Mouse (Mus musculus): ENCODE measurements at regions not wholly inside any gene's neighbourhood (a gene's known extent, or its start where the extent isn't known, plus 50 kb on each side); places are given as distances from the start of the nearest gene placed in this dataset.

DNA sequence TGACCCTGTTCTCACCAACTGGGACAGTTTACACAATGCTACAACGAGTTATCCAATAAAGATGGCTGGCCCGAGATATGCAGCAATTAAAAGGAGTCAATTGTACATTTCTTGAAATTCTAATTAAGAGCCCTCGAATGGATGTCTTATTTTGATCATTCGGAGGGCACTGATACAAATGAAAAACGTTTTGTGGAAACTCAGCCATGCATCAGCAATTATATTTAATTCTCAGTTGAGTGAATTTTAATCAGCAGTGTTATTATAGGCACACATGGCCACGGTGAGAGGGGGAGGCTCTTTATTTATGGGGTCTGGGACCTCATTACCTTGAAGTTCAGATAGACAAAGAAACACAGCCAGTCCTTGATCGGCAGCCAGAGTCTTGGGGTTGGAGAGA, 471.3 kb upstream of the Kcnab2 start:
- no peak for DNase-seq (ENCODE audit: low spot score)
- no peak overlapping the region for H3K4me3 ChIP-seq (replicated peaks; ENCODE audit: low read length)
- H3K9ac ChIP-seq (ENCODE audit: low read depth, low read length, severe bottlenecking) = no peak overlapping the region
- WGBS = 62% methylated on average over 7 of the region's 7 CpGs
- H3K36me3 ChIP-seq (ENCODE audit: control insufficient read depth, insufficient read depth, low read length) = no peaks in the 10 kb centered on the region
- no peak for TF ChIP-seq POLR2A (IDR thresholded peaks at IDR 0.05; ENCODE audit: borderline replicate concordance, extremely low read depth, insufficient read depth, insufficient read length)
- no peaks in the 10 kb centered on the region for H3K9me3 ChIP-seq (ENCODE audit: control insufficient read depth, low read length)
- H3K4me2 ChIP-seq (replicated peaks; ENCODE audit: low read depth, low read length, severe bottlenecking) = no peak overlapping the region
- H3K27me3 ChIP-seq (ENCODE audit: control insufficient read depth, insufficient read depth, low read length) = no peaks in the 10 kb centered on the region
- no peaks in the 10 kb centered on the region; the same call in 1 of the 2 replicates for H3K4me1 ChIP-seq (ENCODE audit: control insufficient read depth, insufficient read depth, low read length)
- no peak overlapping the region for H3K27ac ChIP-seq (replicated peaks; ENCODE audit: low read depth, low read length)
- no peak for ATAC-seq (ENCODE audit: low FRiP score, low read depth)

DNA sequence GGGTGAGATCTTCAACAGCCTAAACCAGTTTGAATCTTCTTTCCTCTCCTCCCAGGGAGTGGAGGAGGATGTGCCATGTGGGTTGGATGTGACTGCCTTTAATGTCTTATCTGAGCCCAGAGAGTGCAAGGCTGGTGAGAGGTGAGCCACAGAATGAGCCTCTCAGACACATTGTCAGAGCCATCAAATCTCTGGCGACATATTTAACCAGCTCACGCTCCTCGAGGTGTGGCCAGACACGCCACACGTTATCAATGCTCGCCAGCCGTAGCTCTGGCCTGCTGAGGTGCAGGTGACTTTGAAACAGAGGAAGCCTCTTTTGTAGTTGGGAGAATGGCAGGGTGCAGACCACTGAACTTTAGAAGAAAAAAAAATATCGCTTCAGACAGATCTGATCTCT, 463.5 kb upstream of the Kcnab2 start:
- ATAC-seq (ENCODE audit: low FRiP score, low read depth) (no peak), DNase-seq (ENCODE audit: low spot score) (no peak)
- no peaks in the 10 kb centered on the region for H3K4me1 ChIP-seq (ENCODE audit: control insufficient read depth, insufficient read depth, low read length)
- no peaks in the 10 kb centered on the region for H3K9me3 ChIP-seq (ENCODE audit: control insufficient read depth, low read length)
- H3K36me3 ChIP-seq (ENCODE audit: control insufficient read depth, insufficient read depth, low read length) = no peaks in the 10 kb centered on the region
- H3K4me2 ChIP-seq (replicated peaks; ENCODE audit: low read depth, low read length, severe bottlenecking) = no peak overlapping the region
- H3K27me3 ChIP-seq (ENCODE audit: control insufficient read depth, insufficient read depth, low read length) = no peaks in the 10 kb centered on the region
- H3K9ac ChIP-seq (ENCODE audit: low read depth, low read length, severe bottlenecking) = no peak overlapping the region
- WGBS = 86% methylated on average over 8 of the region's 8 CpGs
- H3K27ac ChIP-seq (replicated peaks; ENCODE audit: low read depth, low read length) = no peak overlapping the region
- no peak for TF ChIP-seq POLR2A (IDR thresholded peaks at IDR 0.05; ENCODE audit: borderline replicate concordance, extremely low read depth, insufficient read depth, insufficient read length)
- no peak overlapping the region for H3K4me3 ChIP-seq (replicated peaks; ENCODE audit: low read length)

DNA sequence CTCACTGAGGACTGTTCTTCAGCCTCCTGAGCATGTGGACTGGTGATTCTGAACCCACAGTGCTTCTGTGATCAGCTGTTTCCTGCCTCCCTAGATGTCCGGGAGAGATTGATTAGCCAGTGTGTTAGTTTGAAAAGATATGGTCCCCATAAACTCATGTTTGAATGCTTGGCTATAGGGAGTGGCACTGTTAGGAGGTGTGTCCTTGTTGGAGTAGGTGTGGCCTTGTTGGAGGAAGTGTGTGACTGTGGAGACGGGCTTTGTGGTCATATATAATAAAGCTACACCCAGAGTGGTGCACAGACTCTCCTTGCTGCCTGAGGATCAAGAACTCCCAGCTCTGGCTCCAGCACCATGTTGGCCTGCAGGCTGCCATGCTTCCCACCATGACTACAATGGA, 458.9 kb upstream of the Kcnab2 start:
- no peaks in the 10 kb centered on the region for H3K9me3 ChIP-seq (ENCODE audit: control insufficient read depth, low read length)
- H3K4me1 ChIP-seq (ENCODE audit: control insufficient read depth, insufficient read depth, low read length) = no peaks in the 10 kb centered on the region
- no peak for TF ChIP-seq POLR2A (IDR thresholded peaks at IDR 0.05; ENCODE audit: borderline replicate concordance, extremely low read depth, insufficient read depth, insufficient read length)
- ATAC-seq (ENCODE audit: low FRiP score, low read depth) (no peak), DNase-seq (ENCODE audit: low spot score) (no peak)
- no peak overlapping the region for H3K27ac ChIP-seq (replicated peaks; ENCODE audit: low read depth, low read length)
- H3K9ac ChIP-seq (ENCODE audit: low read depth, low read length, severe bottlenecking) = no peak overlapping the region
- H3K36me3 ChIP-seq (ENCODE audit: control insufficient read depth, insufficient read depth, low read length) = no peaks in the 10 kb centered on the region
- no peaks in the 10 kb centered on the region for H3K27me3 ChIP-seq (ENCODE audit: control insufficient read depth, insufficient read depth, low read length)
- 56% methylated on average over 2 of the region's 2 CpGs for WGBS
- H3K4me3 ChIP-seq (replicated peaks; ENCODE audit: low read length) = no peak overlapping the region
- no peak overlapping the region for H3K4me2 ChIP-seq (replicated peaks; ENCODE audit: low read depth, low read length, severe bottlenecking)

DNA sequence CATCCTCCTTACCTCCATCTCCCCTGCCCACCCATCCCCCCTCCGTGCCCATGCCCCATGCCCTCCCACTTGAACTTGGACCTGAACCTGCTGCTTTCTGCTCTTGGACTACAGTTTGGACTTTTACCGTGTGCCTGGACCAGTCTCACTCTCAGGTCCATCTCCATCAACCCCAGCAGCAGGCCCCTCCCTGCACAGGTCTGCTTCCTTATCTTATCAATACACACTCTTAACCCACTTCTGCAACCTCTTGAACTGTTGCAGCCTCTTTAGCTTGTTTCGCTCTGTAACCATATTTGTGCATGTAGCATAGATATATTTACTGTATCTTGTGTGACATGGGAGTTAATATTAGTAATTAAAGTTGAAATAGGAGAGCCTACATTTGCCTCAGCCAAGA, 457.8 kb upstream of the Kcnab2 start:
- DNase-seq (ENCODE audit: low spot score) (no peak), ATAC-seq (ENCODE audit: low FRiP score, low read depth) (no peak)
- 82% methylated on average over 3 of the region's 3 CpGs for WGBS
- Histone ChIP-seq H3K9ac (ENCODE audit: low read depth, low read length, severe bottlenecking) (no peak overlapping the region), H3K27ac (replicated peaks; ENCODE audit: low read depth, low read length) (no peak overlapping the region), H3K4me2 (replicated peaks; ENCODE audit: low read depth, low read length, severe bottlenecking) (no peak overlapping the region), H3K27me3 (ENCODE audit: control insufficient read depth, insufficient read depth, low read length) (no peaks in the 10 kb centered on the region), H3K4me1 (ENCODE audit: control insufficient read depth, insufficient read depth, low read length) (no peaks in the 10 kb centered on the region), H3K9me3 (ENCODE audit: control insufficient read depth, low read length) (no peaks in the 10 kb centered on the region), H3K4me3 (replicated peaks; ENCODE audit: low read length) (no peak overlapping the region), H3K36me3 (ENCODE audit: control insufficient read depth, insufficient read depth, low read length) (no peaks in the 10 kb centered on the region)
- TF ChIP-seq POLR2A (IDR thresholded peaks at IDR 0.05; ENCODE audit: borderline replicate concordance, extremely low read depth, insufficient read depth, insufficient read length) = no peak

DNA sequence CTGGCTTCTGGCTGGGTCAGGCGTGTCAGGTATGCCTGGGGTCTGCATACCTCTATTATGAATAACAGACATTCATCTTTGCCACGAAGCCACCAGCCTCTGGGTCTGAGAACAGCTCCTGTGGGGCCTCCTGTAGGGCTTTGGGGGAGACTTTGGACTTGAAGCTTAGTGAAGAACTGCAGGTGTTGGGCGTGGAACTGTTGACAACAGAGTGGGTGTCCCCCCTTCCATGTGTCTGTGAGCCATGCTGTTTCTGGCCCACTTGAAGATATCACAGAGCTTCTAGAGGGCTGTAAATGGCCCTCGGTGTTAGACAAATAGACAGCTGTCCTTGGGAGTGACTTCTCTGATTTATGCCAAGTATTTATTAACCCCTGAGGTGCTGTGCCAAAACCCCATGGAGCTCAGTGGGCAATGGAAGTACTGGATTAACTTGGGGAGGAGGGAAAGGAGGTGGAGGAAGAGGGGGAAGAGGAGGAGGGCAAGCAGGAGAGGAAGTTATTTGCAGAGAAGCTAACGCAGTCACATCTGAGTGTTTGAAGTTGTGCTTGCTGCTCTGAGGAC, 450.8 kb upstream of the Kcnab2 start:
- Histone ChIP-seq H3K4me2 (replicated peaks; ENCODE audit: low read depth, low read length, severe bottlenecking) (no peak overlapping the region), H3K27ac (replicated peaks; ENCODE audit: low read depth, low read length) (no peak overlapping the region), H3K9me3 (ENCODE audit: control insufficient read depth, low read length) (no peaks in the 10 kb centered on the region), H3K9ac (ENCODE audit: low read depth, low read length, severe bottlenecking) (no peak overlapping the region), H3K4me1 (ENCODE audit: control insufficient read depth, insufficient read depth, low read length) (no peaks in the 10 kb centered on the region; the same call in 1 of the 2 replicates), H3K36me3 (ENCODE audit: control insufficient read depth, insufficient read depth, low read length) (no peaks in the 10 kb centered on the region), H3K4me3 (replicated peaks; ENCODE audit: low read length) (no peak overlapping the region), H3K27me3 (ENCODE audit: control insufficient read depth, insufficient read depth, low read length) (no peaks in the 10 kb centered on the region)
- no peak for TF ChIP-seq POLR2A (IDR thresholded peaks at IDR 0.05; ENCODE audit: borderline replicate concordance, extremely low read depth, insufficient read depth, insufficient read length)
- no peak for DNase-seq (ENCODE audit: low spot score)
- ATAC-seq (ENCODE audit: low FRiP score, low read depth) = no peak
- WGBS = 53% methylated on average over 5 of the region's 5 CpGs

DNA sequence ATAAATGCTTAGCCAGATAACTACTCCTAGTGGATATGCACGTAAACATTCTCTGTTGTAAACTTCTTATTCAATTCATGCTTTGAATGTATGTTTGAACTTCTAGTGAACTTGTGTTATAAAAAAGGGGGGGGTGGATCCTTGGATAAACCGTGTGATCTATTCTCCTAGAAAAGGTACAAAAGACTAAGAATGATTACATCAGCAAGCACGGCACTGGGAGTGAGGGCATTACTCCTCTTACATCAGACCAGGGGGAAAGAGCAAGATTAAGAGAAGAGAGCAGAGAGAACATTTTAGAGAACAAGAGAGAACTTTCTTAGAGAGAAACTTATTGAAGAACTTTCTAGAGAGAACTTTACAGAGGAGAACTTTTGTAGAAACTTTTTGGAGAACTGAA, 442.6 kb upstream of the Kcnab2 start:
- ATAC-seq (ENCODE audit: low FRiP score, low read depth) (no peak), DNase-seq (ENCODE audit: low spot score) (no peak)
- H3K27me3 ChIP-seq (ENCODE audit: control insufficient read depth, insufficient read depth, low read length) = no peaks in the 10 kb centered on the region
- H3K9me3 ChIP-seq (ENCODE audit: control insufficient read depth, low read length) = no peaks in the 10 kb centered on the region
- H3K4me1 ChIP-seq (ENCODE audit: control insufficient read depth, insufficient read depth, low read length) = no peaks in the 10 kb centered on the region
- no peaks in the 10 kb centered on the region for H3K36me3 ChIP-seq (ENCODE audit: control insufficient read depth, insufficient read depth, low read length)
- no peak overlapping the region for H3K27ac ChIP-seq (replicated peaks; ENCODE audit: low read depth, low read length)
- no peak for TF ChIP-seq POLR2A (IDR thresholded peaks at IDR 0.05; ENCODE audit: borderline replicate concordance, extremely low read depth, insufficient read depth, insufficient read length)
- no peak overlapping the region for H3K9ac ChIP-seq (ENCODE audit: low read depth, low read length, severe bottlenecking)
- WGBS = 60% methylated on average over 3 of the region's 3 CpGs
- no peak overlapping the region for H3K4me3 ChIP-seq (replicated peaks; ENCODE audit: low read length)
- no peak overlapping the region for H3K4me2 ChIP-seq (replicated peaks; ENCODE audit: low read depth, low read length, severe bottlenecking)
